Mouse (Mus musculus): ENCODE measurements at regions not wholly inside any gene's neighbourhood (a gene's known extent, or its start where the extent isn't known, plus 50 kb on each side); places are given as distances from the start of the nearest gene placed in this dataset.

GRCm38 (mm10) chr4:89434152-89434551, 123.3 kb upstream of the Cdkn2b start:
- no peaks in the 10 kb centered on the region for H3K27me3 ChIP-seq (ENCODE audit: control insufficient read depth, insufficient read depth, low read length)
- H3K4me2 ChIP-seq (ENCODE audit: low read depth, severe bottlenecking) = no peak overlapping the region
- WGBS = 89% methylated on average over 3 of the region's 3 CpGs
- H3K4me1 ChIP-seq (ENCODE audit: control insufficient read depth, insufficient read depth, low read length) = no peaks in the 10 kb centered on the region
- H3K9me3 ChIP-seq (ENCODE audit: control insufficient read depth, low read length) = no peaks in the 10 kb centered on the region
- ATAC-seq (ENCODE audit: insufficient number of reproducible peaks, low FRiP score, low TSS enrichment, low read depth) = no peak
- H3K36me3 ChIP-seq (ENCODE audit: control insufficient read depth, insufficient read depth, low read length) = no peaks in the 10 kb centered on the region
- no peak overlapping the region for H3K9ac ChIP-seq (ENCODE audit: low read length)
- H3K27ac ChIP-seq (replicated peaks; ENCODE audit: low read depth, low read length) = no peak overlapping the region
- no peak overlapping the region for H3K4me3 ChIP-seq (ENCODE audit: low read depth, low read length)
- DNase-seq (ENCODE audit: low spot score) = no peak

GRCm38 (mm10) chr4:89433528-89433927, 122.7 kb upstream of the Cdkn2b start:
- DNase-seq (ENCODE audit: low spot score) (no peak), ATAC-seq (ENCODE audit: insufficient number of reproducible peaks, low FRiP score, low TSS enrichment, low read depth) (no peak)
- H3K9me3 ChIP-seq (ENCODE audit: control insufficient read depth, low read length) = no peaks in the 10 kb centered on the region
- no peaks in the 10 kb centered on the region for H3K36me3 ChIP-seq (ENCODE audit: control insufficient read depth, insufficient read depth, low read length)
- H3K4me2 ChIP-seq (ENCODE audit: low read depth, severe bottlenecking) = no peak overlapping the region
- H3K4me1 ChIP-seq (ENCODE audit: control insufficient read depth, insufficient read depth, low read length) = no peaks in the 10 kb centered on the region
- H3K4me3 ChIP-seq (ENCODE audit: low read depth, low read length) = no peak overlapping the region
- WGBS = 58% methylated on average over 5 of the region's 5 CpGs
- no peak overlapping the region for H3K27ac ChIP-seq (replicated peaks; ENCODE audit: low read depth, low read length)
- no peaks in the 10 kb centered on the region for H3K27me3 ChIP-seq (ENCODE audit: control insufficient read depth, insufficient read depth, low read length)
- no peak overlapping the region for H3K9ac ChIP-seq (ENCODE audit: low read length)

DNA sequence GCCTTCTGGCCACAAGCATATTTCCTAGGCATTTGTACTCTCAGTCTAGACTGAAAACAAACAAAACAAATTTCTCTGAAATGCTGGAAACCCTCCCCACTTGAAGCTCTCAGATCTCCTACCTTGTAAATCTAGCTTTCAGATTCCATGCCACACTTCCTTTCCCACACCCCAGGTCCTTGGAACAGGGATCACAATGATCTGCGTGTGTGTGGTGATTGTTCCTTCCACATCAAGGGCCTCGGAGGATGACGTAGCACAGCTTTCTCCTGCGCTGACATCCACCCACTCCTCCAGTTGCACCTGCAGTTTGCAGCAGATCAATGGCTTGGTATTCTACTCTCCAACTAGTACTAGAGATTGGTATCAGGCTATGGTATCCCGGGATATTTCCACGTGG, 120.7 kb upstream of the Cdkn2b start:
- H3K9me3 ChIP-seq (ENCODE audit: control insufficient read depth, low read length) = no peaks in the 10 kb centered on the region
- no peak overlapping the region for H3K27ac ChIP-seq (replicated peaks; ENCODE audit: low read depth, low read length)
- no peak overlapping the region for H3K4me3 ChIP-seq (ENCODE audit: low read depth, low read length)
- H3K4me1 ChIP-seq (ENCODE audit: control insufficient read depth, insufficient read depth, low read length) = no peaks in the 10 kb centered on the region
- WGBS = 76% methylated on average over 6 of the region's 6 CpGs
- H3K9ac ChIP-seq (ENCODE audit: low read length) = no peak overlapping the region
- DNase-seq (ENCODE audit: low spot score) (no peak), ATAC-seq (ENCODE audit: insufficient number of reproducible peaks, low FRiP score, low TSS enrichment, low read depth) (no peak)
- H3K4me2 ChIP-seq (ENCODE audit: low read depth, severe bottlenecking) = no peak overlapping the region
- no peaks in the 10 kb centered on the region for H3K36me3 ChIP-seq (ENCODE audit: control insufficient read depth, insufficient read depth, low read length)
- no peaks in the 10 kb centered on the region for H3K27me3 ChIP-seq (ENCODE audit: control insufficient read depth, insufficient read depth, low read length)

DNA sequence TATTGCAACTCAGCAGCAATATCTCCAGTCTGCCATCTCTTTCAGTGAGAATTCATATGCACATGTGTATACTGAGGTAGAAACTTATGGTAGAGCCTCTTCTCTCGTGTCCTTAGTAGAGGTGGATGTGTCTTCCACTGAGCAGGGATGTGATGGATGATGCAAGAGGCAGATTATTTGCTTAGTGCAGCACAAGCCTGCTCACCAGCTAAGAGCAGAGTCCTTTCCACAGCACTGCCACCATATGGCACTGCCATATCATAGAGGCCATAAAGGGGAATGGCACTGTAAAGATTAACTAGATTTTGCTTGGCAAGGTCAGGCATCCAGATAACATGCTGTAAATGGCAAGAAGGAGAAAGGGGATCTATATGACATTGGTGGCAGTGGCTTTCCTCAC, 117.6 kb upstream of the Cdkn2b start:
- no peak overlapping the region for H3K9ac ChIP-seq (ENCODE audit: low read length)
- no peak overlapping the region for H3K4me3 ChIP-seq (ENCODE audit: low read depth, low read length)
- H3K36me3 ChIP-seq (ENCODE audit: control insufficient read depth, insufficient read depth, low read length) = no peaks in the 10 kb centered on the region
- WGBS = 71% methylated on average over 1 of the region's 1 CpGs
- DNase-seq (ENCODE audit: low spot score) (no peak), ATAC-seq (ENCODE audit: insufficient number of reproducible peaks, low FRiP score, low TSS enrichment, low read depth) (no peak)
- H3K27ac ChIP-seq (replicated peaks; ENCODE audit: low read depth, low read length) = no peak overlapping the region
- no peaks in the 10 kb centered on the region for H3K27me3 ChIP-seq (ENCODE audit: control insufficient read depth, insufficient read depth, low read length)
- H3K9me3 ChIP-seq (ENCODE audit: control insufficient read depth, low read length) = no peaks in the 10 kb centered on the region
- H3K4me2 ChIP-seq (ENCODE audit: low read depth, severe bottlenecking) = no peak overlapping the region
- no peaks in the 10 kb centered on the region for H3K4me1 ChIP-seq (ENCODE audit: control insufficient read depth, insufficient read depth, low read length)

- WGBS = 56% methylated on average over 9 of the region's 9 CpGs
- Histone ChIP-seq H3K4me2 (ENCODE audit: low read depth, severe bottlenecking) (no peak overlapping the region), H3K27me3 (ENCODE audit: control insufficient read depth, insufficient read depth, low read length) (no peaks in the 10 kb centered on the region), H3K9ac (ENCODE audit: low read length) (no peak overlapping the region), H3K36me3 (ENCODE audit: control insufficient read depth, insufficient read depth, low read length) (no peaks in the 10 kb centered on the region), H3K4me3 (ENCODE audit: low read depth, low read length) (no peak overlapping the region), H3K9me3 (ENCODE audit: control insufficient read depth, low read length) (no peaks in the 10 kb centered on the region), H3K27ac (replicated peaks; ENCODE audit: low read depth, low read length) (no peak overlapping the region), H3K4me1 (ENCODE audit: control insufficient read depth, insufficient read depth, low read length) (no peaks in the 10 kb centered on the region)
- ATAC-seq (ENCODE audit: insufficient number of reproducible peaks, low FRiP score, low TSS enrichment, low read depth) (peak; percentile 70; the same call in 1 of the 2 replicates), DNase-seq (ENCODE audit: low spot score) (peak; percentile 39)
Observed at GRCm38 (mm10) chr4:89427345-89428293, 116.8 kb upstream of the Cdkn2b start.

DNA sequence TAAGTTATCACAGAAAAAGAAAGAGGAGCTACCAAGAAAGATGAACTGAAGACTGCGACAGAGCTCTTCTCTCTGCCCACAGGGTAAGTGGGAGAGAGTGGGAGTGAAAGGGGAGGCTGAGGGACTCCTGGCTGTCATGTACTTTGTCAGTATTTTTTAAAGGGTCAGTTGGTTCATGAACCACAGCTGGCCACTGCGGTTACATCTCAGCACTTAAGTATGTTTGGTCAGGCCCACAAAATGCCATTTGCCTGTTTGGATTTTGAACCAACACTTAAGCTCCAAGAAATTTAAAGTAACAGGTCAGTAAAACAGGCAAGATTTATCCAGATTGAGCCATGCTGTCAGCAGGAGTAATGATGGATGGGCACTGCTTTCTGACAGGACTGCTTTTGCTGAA, 115.1 kb upstream of the Cdkn2b start:
- Histone ChIP-seq H3K4me1 (ENCODE audit: control insufficient read depth, insufficient read depth, low read length) (no peaks in the 10 kb centered on the region), H3K27ac (replicated peaks; ENCODE audit: low read depth, low read length) (no peak overlapping the region), H3K4me2 (ENCODE audit: low read depth, severe bottlenecking) (no peak overlapping the region), H3K4me3 (ENCODE audit: low read depth, low read length) (no peak overlapping the region), H3K9ac (ENCODE audit: low read length) (no peak overlapping the region), H3K9me3 (ENCODE audit: control insufficient read depth, low read length) (no peaks in the 10 kb centered on the region), H3K36me3 (ENCODE audit: control insufficient read depth, insufficient read depth, low read length) (no peaks in the 10 kb centered on the region), H3K27me3 (ENCODE audit: control insufficient read depth, insufficient read depth, low read length) (no peaks in the 10 kb centered on the region)
- DNase-seq (ENCODE audit: low spot score) (no peak), ATAC-seq (ENCODE audit: insufficient number of reproducible peaks, low FRiP score, low TSS enrichment, low read depth) (no peak)
- WGBS = 73% methylated on average over 2 of the region's 2 CpGs

- ATAC-seq (ENCODE audit: insufficient number of reproducible peaks, low FRiP score, low TSS enrichment, low read depth) = no peak
- no peaks in the 10 kb centered on the region for H3K36me3 ChIP-seq (ENCODE audit: control insufficient read depth, insufficient read depth, low read length)
- H3K4me2 ChIP-seq (ENCODE audit: low read depth, severe bottlenecking) = no peak overlapping the region
- no peaks in the 10 kb centered on the region for H3K4me1 ChIP-seq (ENCODE audit: control insufficient read depth, insufficient read depth, low read length)
- H3K4me3 ChIP-seq (ENCODE audit: low read depth, low read length) = no peak overlapping the region
- no peaks in the 10 kb centered on the region for H3K27me3 ChIP-seq (ENCODE audit: control insufficient read depth, insufficient read depth, low read length)
- DNase-seq (ENCODE audit: low spot score) = no peak
- 62% methylated on average over 6 of the region's 6 CpGs for whole genome bisulfite sequencing
- H3K9ac ChIP-seq (ENCODE audit: low read length) = no peak overlapping the region
- H3K9me3 ChIP-seq (ENCODE audit: control insufficient read depth, low read length) = no peaks in the 10 kb centered on the region
- H3K27ac ChIP-seq (replicated peaks; ENCODE audit: low read depth, low read length) = no peak overlapping the region
Observed at GRCm38 (mm10) chr4:89421694-89422354, 111.0 kb upstream of the Cdkn2b start.

GRCm38 (mm10) chr4:89420868-89421267, 110.0 kb upstream of the Cdkn2b start:
- DNase-seq (ENCODE audit: low spot score) (no peak), ATAC-seq (ENCODE audit: insufficient number of reproducible peaks, low FRiP score, low TSS enrichment, low read depth) (no peak)
- Histone ChIP-seq H3K4me3 (ENCODE audit: low read depth, low read length) (no peak overlapping the region), H3K4me1 (ENCODE audit: control insufficient read depth, insufficient read depth, low read length) (no peaks in the 10 kb centered on the region), H3K9me3 (ENCODE audit: control insufficient read depth, low read length) (no peaks in the 10 kb centered on the region), H3K27ac (replicated peaks; ENCODE audit: low read depth, low read length) (no peak overlapping the region), H3K4me2 (ENCODE audit: low read depth, severe bottlenecking) (no peak overlapping the region), H3K27me3 (ENCODE audit: control insufficient read depth, insufficient read depth, low read length) (no peaks in the 10 kb centered on the region), H3K36me3 (ENCODE audit: control insufficient read depth, insufficient read depth, low read length) (no peaks in the 10 kb centered on the region), H3K9ac (ENCODE audit: low read length) (no peak overlapping the region)
- 84% methylated on average over 5 of the region's 5 CpGs for WGBS
